Mouse (Mus musculus) E14TG2a.4 (cell line): ENCODE data around the gene Rsf1.

Experiments
- H3K27me3 ChIP-seq: 2 replicates; pipeline ENCODE4 v1.6.1; 2014; ENCODE audit warnings: low read length, control low read depth; ENCODE audit not compliant: insufficient read depth
- H3K36me3 ChIP-seq: 2 replicates; pipeline ENCODE4 v1.6.1; 2014; ENCODE audit warnings: low read length, control low read depth; ENCODE audit not compliant: insufficient read depth
- H3K4me1 ChIP-seq: replicated peaks from 2 replicates; pipeline ENCODE4 v1.6.1; 2014; ENCODE audit warnings: low read depth, low read length, control low read depth
- H3K4me3 ChIP-seq: replicated peaks from 2 replicates; pipeline ENCODE4 v1.5.1; 2014; ENCODE audit warnings: mild to moderate bottlenecking, low read length
- H3K9me3 ChIP-seq: 2 replicates; pipeline ENCODE4 v1.6.1; 2014; ENCODE audit warnings: low read length, control low read depth
- CTCF ChIP-seq: conservative IDR thresholded peaks from 2 replicates; pipeline ENCODE4 v1.5.1; 2014; ENCODE audit warnings: low read length
- NANOG ChIP-seq: IDR thresholded peaks from 2 replicates; pipeline ENCODE4 v1.6.1; 2014; ENCODE audit warnings: borderline replicate concordance, low read length, mixed read lengths
- POU5F1 ChIP-seq: IDR thresholded peaks from 2 replicates; pipeline ENCODE4 v1.6.1; 2014; ENCODE audit warnings: low read length, borderline replicate concordance

Rsf1 gene

DNA sequence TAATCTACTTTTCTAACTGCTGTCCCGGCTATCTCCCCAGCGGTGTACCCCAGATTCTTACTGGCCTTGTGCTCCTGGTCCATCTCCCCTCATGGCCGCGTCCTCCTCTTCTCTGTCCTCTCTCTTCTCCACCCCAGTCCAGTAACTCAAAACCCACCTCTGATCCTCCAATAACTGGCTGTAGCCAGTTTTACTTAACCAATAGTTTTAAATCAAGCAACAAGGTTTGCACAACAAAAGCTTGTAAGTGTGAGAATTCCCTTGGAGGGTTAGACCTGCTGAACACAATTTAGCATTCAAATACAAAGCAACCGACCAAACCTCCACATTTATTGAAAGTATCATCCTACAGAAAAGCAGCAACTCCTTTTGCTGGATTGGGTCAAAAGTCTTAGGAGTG, 68.0 kb downstream of the Rsf1 start:
- peaks cover 53% of the 10 kb centered on the region for H3K4me1 ChIP-seq
- H3K27me3 ChIP-seq, result no peaks in the 10 kb centered on the region
- H3K9me3 ChIP-seq, result no peaks in the 10 kb centered on the region
- peak overlapping the region; percentile 73 for H3K4me3 ChIP-seq
- TF ChIP-seq POU5F1 (no peak), CTCF (no peak), NANOG (no peak)
- peaks cover 30% of the 10 kb centered on the region for H3K36me3 ChIP-seq

DNA sequence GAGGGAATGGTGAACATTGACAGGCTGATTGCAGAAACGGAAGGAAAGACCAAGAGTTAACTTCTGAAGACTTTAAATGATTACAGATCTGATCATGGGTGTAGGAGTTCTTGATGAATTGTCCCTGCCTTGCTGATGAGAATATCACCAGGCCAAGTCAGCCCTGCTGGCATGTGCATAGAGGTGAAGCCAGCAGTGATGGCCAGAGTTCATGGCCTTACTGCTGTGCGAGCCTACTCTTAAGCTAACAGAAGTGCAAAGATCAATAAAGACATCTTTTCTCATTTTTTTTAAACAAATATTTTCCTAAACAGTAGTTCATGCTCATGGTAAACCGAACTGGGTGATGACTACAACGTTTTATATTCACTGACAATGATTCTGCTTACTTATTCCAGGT, 71.0 kb downstream of the Rsf1 start:
- Histone ChIP-seq H3K9me3 (no peaks in the 10 kb centered on the region), H3K4me3 (no peak overlapping the region), H3K27me3 (no peaks in the 10 kb centered on the region), H3K4me1 (peaks cover 61% of the 10 kb centered on the region), H3K36me3 (peaks cover 34% of the 10 kb centered on the region)
- TF ChIP-seq POU5F1, result no peak
- TF ChIP-seq CTCF, result no peak
- TF ChIP-seq NANOG, result no peak

DNA sequence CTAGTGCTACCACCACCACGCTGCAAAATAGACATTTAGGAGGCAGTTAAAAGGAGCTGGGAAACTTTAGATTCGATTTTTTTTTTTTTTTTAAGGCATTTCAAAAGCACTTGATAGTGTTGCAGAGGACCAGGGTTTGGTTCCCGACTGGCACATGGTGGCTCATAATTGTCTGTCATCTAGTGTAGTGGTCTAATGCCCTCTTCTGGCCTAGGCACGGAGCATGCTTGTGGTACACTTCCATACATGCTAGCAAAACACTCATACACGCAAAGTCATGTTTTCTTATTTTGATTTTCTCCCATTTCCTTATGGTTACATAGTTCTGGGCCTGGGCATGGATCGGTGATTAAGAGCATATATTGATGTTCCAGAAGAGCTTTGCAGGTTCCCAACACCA, 76.5 kb downstream of the Rsf1 start:
- peaks cover 22% of the 10 kb centered on the region for H3K4me1 ChIP-seq
- no peaks in the 10 kb centered on the region for H3K27me3 ChIP-seq
- no peak for TF ChIP-seq CTCF
- no peak for TF ChIP-seq NANOG
- TF ChIP-seq POU5F1, result no peak
- no peaks in the 10 kb centered on the region for H3K9me3 ChIP-seq
- H3K36me3 ChIP-seq, result peaks cover 47% of the 10 kb centered on the region
- no peak overlapping the region for H3K4me3 ChIP-seq

DNA sequence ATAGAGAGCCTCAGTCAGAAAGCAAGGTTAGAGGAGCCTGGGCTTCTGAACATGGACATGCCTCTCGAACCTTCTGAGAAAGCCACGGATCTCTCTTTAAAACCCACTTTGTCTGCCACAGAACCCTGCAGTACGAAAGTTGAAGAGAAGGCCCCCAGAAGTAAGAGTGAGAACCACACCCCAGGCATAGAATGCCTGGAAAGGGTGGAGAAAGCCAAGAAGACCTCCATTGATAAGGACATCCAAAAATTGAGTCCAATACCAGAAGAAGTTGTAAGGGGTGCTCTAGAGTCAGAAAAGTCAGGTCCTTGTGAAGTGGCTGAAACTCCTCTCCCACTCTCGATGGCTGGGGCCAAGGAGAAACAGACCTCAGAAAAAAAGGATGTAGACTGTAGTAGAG, 81.9 kb downstream of the Rsf1 start:
- Histone ChIP-seq H3K4me3 (no peak overlapping the region), H3K36me3 (peaks cover 60% of the 10 kb centered on the region), H3K27me3 (no peaks in the 10 kb centered on the region), H3K4me1 (no peaks in the 10 kb centered on the region; the same call in 1 of the 2 replicates), H3K9me3 (no peaks in the 10 kb centered on the region)
- TF ChIP-seq POU5F1, result no peak
- no peak for TF ChIP-seq NANOG
- TF ChIP-seq CTCF, result no peak

DNA sequence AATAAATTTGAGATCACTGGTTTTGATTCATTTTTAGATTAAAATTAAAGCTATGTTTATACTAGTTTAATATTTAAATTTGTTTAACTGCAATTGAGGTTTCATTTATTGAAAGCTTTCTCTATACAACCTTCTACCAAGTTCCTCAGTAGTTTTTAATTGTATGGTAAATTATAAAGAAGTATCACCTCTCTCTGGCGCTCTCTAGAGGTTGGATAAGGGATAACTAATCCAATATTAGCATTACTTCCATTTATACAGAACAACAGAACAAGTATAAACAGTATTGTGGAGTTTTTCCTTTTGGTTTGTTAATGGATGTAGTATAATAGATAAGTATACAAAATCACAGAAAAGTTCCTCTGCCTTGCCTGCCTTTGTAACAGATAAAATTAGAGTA, 99.5 kb downstream of the Rsf1 start:
- peak; percentile 71 for TF ChIP-seq CTCF
- no peak for TF ChIP-seq POU5F1
- Histone ChIP-seq H3K4me3 (no peak overlapping the region), H3K27me3 (no peaks in the 10 kb centered on the region), H3K4me1 (no peaks in the 10 kb centered on the region), H3K9me3 (no peaks in the 10 kb centered on the region), H3K36me3 (peaks cover 67% of the 10 kb centered on the region)

DNA sequence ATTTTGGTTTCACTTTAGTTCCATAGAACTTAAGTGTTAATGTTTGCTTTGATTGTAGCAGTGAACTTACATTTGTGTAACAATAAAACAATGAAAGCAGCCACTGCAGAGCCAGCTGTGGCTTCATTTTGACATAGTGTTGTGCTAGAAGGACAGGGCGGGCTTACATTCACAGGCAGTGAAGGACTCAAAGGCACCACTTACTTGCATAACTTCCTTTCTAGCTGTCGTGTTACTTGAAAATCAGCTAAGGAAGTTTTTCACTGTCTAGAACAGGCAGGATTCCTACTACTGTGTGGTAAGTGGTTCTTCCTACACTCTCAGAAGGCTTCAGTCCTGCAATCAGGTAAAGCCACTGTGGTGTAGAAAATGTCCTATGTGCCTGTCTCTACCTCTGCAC, 108.1 kb downstream of the Rsf1 start:
- TF ChIP-seq POU5F1 (no peak), NANOG (peak; percentile 39)

DNA sequence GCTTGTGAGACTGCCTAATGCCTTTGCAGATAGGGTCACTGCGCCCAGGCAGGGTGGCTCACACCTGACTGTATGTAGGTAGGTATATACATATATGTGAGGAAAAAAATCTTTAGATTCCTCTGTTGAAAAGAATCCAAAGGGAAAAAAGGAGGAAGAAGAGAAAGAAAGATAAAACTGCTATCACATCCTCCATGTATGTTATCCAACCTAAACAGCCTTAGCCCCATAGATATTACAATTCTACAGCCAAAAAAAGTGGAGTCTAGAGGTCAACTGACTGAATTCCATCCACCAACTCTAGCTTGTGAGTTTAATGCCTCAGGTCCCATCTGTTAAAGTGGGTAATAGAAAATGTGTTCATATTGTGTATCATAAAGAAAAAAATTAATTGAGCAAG, 115.8 kb downstream of the Rsf1 start:
- H3K27me3 ChIP-seq, result no peaks in the 10 kb centered on the region
- peak overlapping the region; percentile 95; the same call in 1 of the 2 replicates for H3K4me3 ChIP-seq
- H3K4me1 ChIP-seq, result peaks cover 36% of the 10 kb centered on the region
- TF ChIP-seq POU5F1 (no peak), NANOG (no peak), CTCF (no peak)
- peaks cover 13% of the 10 kb centered on the region; the same call in 1 of the 2 replicates for H3K36me3 ChIP-seq
- no peaks in the 10 kb centered on the region for H3K9me3 ChIP-seq

More for the DNA sequence above, 108.1 kb downstream of the Rsf1 start:
- no peak overlapping the region for H3K4me3 ChIP-seq
- no peaks in the 10 kb centered on the region for H3K9me3 ChIP-seq
- H3K4me1 ChIP-seq, result peaks cover 7% of the 10 kb centered on the region
- H3K36me3 ChIP-seq, result peaks cover 39% of the 10 kb centered on the region
- no peaks in the 10 kb centered on the region for H3K27me3 ChIP-seq

DNA sequence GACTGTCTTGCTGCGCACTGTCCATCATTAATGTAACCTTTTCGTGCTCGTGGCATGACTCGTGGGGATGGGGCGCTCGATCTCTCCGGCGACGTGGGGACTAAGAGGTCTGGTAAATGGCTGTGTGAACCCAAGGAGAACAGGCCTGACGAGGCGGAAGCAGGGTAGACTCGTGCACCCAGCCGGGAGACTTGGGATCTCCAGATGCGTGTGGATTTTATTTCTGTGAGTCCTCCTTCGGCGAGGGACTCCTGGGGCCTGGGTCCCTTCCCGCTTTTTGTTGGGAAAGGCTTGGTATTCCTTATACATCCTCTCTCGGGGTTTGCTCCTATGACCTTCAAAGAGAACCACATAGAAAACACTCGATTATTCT, 116.4 kb downstream of the Rsf1 start:
- Histone ChIP-seq H3K4me3 (peak overlapping the region; percentile 95), H3K27me3 (no peaks in the 10 kb centered on the region), H3K36me3 (peaks cover 15% of the 10 kb centered on the region; the same call in 1 of the 2 replicates), H3K4me1 (peaks cover 43% of the 10 kb centered on the region), H3K9me3 (no peaks in the 10 kb centered on the region)
- TF ChIP-seq POU5F1, result no peak
- no peak for TF ChIP-seq NANOG
- no peak for TF ChIP-seq CTCF

DNA sequence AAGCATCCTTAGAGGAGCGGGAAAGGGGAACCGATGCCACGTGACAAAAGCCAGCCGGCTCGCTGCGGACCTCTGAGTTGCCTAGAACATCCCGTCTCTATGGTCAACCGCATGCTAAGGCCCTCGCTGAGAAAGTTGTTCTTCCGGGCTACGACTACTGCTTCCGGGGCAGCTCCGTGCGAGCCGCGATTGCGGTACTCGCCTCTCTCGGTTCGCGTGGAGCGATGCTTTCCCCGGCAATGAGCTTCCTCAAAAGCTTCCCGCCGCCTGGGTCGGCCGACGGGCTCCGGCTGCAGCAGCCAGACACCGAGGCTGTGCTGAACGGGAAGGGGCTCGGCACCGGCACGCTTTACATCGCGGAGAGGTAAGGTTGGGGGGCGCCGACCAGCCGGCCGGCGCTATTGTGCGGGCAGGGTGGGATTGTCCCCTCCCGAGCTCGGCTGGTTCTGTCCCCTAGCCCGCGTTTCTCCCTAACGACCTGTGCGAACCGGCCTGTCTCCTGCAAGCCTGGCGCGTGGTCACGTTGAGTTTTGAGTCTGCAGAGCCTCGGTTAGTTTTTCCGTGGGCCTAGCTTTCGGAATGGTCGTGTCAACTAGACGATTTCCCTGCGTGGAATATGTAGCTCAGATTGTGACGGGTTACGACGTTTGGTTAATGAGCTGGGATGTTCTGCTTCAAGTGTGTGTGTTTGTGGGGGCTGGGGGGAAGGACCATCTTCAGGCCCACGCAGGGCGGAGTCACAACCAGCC, 117.0 kb downstream of the Rsf1 start, which contains the start of gene Clns1a:
TSS of gene Clns1a (plus strand) at position 129 of the 749 bp plus-strand sequence.
- peaks cover 19% of the 10 kb centered on the region; the same call in 1 of the 2 replicates for H3K36me3 ChIP-seq
- H3K9me3 ChIP-seq, result no peaks in the 10 kb centered on the region
- H3K4me1 ChIP-seq, result peaks cover 46% of the 10 kb centered on the region
- TF ChIP-seq CTCF (no peak), POU5F1 (no peak), NANOG (no peak)
- H3K4me3 ChIP-seq, result peak within 1 kb of the TSS; percentile 95
- no peaks in the 10 kb centered on the region for H3K27me3 ChIP-seq
